Mouse (Mus musculus): ENCODE measurements around the gene Olfr1100. TPM values are rescaled to one million over a fixed set of nuclear protein-coding genes. Genes with fewer than 3 reads are reported as not detected.

Gene Olfr1100
- not detected in 2 replicates for polyA plus RNA-seq (2012; rRNA removed)

DNA sequence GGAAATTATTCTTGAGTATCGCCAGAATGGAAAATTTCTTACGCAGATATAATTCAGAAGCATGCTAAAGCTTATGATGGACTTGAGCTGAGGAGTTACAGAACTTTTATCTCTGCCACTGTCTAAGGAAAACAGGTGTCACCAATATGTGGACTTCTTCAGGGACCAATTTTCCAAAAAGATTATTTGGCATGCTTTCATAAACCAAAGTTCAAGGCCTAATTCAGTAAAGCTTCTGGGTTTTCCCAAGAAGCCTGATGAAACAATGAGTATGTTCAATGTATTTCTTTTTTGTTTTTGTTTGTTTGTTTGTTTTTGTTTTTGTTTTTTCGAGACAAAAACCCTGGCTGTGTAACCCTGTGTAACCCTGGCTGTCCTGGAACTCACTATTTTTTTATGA, at the start of gene Olfr1100:
Gene Olfr1100, minus strand, starts transcription at position 101 of the 400 bp plus-strand sequence.
- no peak within 1 kb of the TSS for H3K4me3 ChIP-seq (replicated peaks; ENCODE audit: extremely low read depth, low read depth, low read length)
- TF ChIP-seq CTCF (IDR thresholded peaks at IDR 0.05; ENCODE audit: insufficient read depth, low read length) (no peak), POLR2A (IDR thresholded peaks at IDR 0.05; ENCODE audit: borderline replicate concordance, extremely low read depth, low read depth, low read length) (no peak)
- no peak for DNase-seq
- WGBS = 63% methylated on average over 3 of the region's 3 CpGs
- H3K4me1 ChIP-seq (ENCODE audit: control insufficient read depth, insufficient read depth, low read length) = no peaks in the 10 kb centered on the region

DNA sequence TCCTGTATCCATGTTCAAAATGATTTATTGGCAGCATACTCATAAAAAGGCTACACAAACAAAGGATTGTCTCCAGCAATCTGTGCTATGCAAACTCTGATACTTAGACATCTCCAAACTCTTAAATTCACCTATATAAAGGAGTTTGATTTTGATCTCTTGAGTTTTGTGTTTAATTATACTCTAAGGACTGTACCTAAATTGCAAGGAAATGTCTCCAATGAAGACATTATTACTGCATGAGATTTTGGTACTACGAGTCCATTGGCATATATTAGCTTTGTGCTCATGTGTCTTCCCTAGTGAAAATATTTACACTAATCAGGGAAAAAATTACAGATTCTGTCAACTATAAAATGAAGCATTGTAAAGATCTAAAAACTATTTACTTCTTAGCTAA, 47.2 kb upstream of the Olfr1100 start, which contains the start of gene Olfr1104:
Gene Olfr1104, minus strand, starts transcription at position 101 of the 400 bp plus-strand sequence.
- Histone ChIP-seq H3K4me3 (replicated peaks; ENCODE audit: extremely low read depth, low read depth, low read length) (no peak within 1 kb of the TSS), H3K4me1 (ENCODE audit: control insufficient read depth, insufficient read depth, low read length) (no peaks in the 10 kb centered on the region)
- WGBS = 73% methylated on average over 1 of the region's 1 CpGs
- TF ChIP-seq POLR2A (IDR thresholded peaks at IDR 0.05; ENCODE audit: borderline replicate concordance, extremely low read depth, low read depth, low read length) = no peak
- TF ChIP-seq CTCF (IDR thresholded peaks at IDR 0.05; ENCODE audit: insufficient read depth, low read length) = no peak
- no peak for DNase-seq

GRCm38 (mm10) chr2:86998098-86998497, 18.3 kb upstream of the Olfr1100 start, which contains the start of gene Olfr1102:
Gene Olfr1102, plus strand, starts transcription at chr2:86998398.
- no peak for DNase-seq
- no peak for TF ChIP-seq CTCF (IDR thresholded peaks at IDR 0.05; ENCODE audit: insufficient read depth, low read length)
- TF ChIP-seq POLR2A (IDR thresholded peaks at IDR 0.05; ENCODE audit: borderline replicate concordance, extremely low read depth, low read depth, low read length) = no peak
- no peak within 1 kb of the TSS for H3K4me3 ChIP-seq (replicated peaks; ENCODE audit: extremely low read depth, low read depth, low read length)
- H3K4me1 ChIP-seq (ENCODE audit: control insufficient read depth, insufficient read depth, low read length) = no peaks in the 10 kb centered on the region

DNA sequence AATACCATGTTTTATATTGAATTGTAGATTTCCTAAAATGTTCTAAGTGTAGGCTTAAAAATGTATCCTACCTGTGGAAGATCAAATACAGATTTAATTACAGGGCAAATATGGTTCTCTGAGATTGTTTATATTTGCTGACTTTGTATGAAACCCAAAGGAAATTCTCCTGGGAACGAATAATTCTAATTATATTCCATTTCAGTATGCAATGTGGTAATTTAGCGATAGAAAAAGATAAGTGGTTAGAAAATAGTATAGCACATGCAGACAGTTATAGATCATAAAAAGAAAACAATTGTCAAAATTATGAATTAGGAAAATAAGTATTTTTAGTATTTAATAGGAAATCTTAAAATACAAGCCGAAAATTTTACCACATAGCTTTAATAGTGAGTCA, 11.4 kb upstream of the Olfr1100 start, which contains the start of gene Olfr1101:
Gene Olfr1101, minus strand, starts transcription at position 101 of the 400 bp plus-strand sequence.
- TF ChIP-seq CTCF (IDR thresholded peaks at IDR 0.05; ENCODE audit: insufficient read depth, low read length) (no peak), POLR2A (IDR thresholded peaks at IDR 0.05; ENCODE audit: borderline replicate concordance, extremely low read depth, low read depth, low read length) (no peak)
- 57% methylated on average over 3 of the region's 3 CpGs for WGBS

GRCm38 (mm10) chr2:86960593-86960992, 19.2 kb downstream of the Olfr1100 start, which contains the start of gene Olfr1099:
Gene Olfr1099, minus strand, starts transcription at chr2:86960693.
- 66% methylated on average over 1 of the region's 1 CpGs for WGBS
- no peak within 1 kb of the TSS for H3K4me3 ChIP-seq (replicated peaks; ENCODE audit: extremely low read depth, low read depth, low read length)

More for the DNA sequence above, 11.4 kb upstream of the Olfr1100 start, which contains the start of gene Olfr1101:
- H3K4me3 ChIP-seq (replicated peaks; ENCODE audit: extremely low read depth, low read depth, low read length) = no peak within 1 kb of the TSS
- H3K4me1 ChIP-seq (ENCODE audit: control insufficient read depth, insufficient read depth, low read length) = no peaks in the 10 kb centered on the region
- DNase-seq = no peak

DNA sequence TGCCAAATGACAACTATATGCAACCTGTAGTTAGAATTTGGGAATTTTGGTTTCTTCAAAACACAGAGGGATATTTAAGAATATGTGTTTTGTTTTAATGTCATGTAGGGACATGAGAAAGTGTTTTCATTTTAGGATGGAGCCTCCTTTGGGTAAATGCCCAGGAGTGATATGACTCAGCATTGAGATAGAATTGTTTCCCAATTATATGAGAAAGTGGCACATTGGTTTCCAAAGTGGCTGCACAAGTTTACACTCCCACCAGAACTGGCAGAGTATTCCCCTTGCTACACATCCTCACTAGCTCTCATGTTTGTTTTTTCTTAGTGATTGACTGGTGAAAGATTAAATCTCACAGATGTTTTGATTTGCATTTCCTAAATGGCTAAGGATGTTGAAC, 53.2 kb downstream of the Olfr1100 start:
- Histone ChIP-seq H3K4me1 (ENCODE audit: control insufficient read depth, insufficient read depth, low read length) (no peaks in the 10 kb centered on the region), H3K4me3 (replicated peaks; ENCODE audit: extremely low read depth, low read depth, low read length) (no peak overlapping the region)
- TF ChIP-seq CTCF (IDR thresholded peaks at IDR 0.05; ENCODE audit: insufficient read depth, low read length) (no peak), POLR2A (IDR thresholded peaks at IDR 0.05; ENCODE audit: borderline replicate concordance, extremely low read depth, low read depth, low read length) (no peak)
- no peak for DNase-seq

More at GRCm38 (mm10) chr2:86960593-86960992, 19.2 kb downstream of the Olfr1100 start, which contains the start of gene Olfr1099:
- DNase-seq = no peak
- H3K4me1 ChIP-seq (ENCODE audit: control insufficient read depth, insufficient read depth, low read length) = no peaks in the 10 kb centered on the region
- TF ChIP-seq POLR2A (IDR thresholded peaks at IDR 0.05; ENCODE audit: borderline replicate concordance, extremely low read depth, low read depth, low read length) (no peak), CTCF (IDR thresholded peaks at IDR 0.05; ENCODE audit: insufficient read depth, low read length) (no peak)

Other genes with a start within 250 kb of the Olfr1100 start
- gene Olfr1089, start 246.3 kb downstream of the Olfr1100 start, polyA plus RNA-seq (2012; rRNA removed) = not detected in 2 replicates
- gene Olfr1090, start 221.0 kb downstream of the Olfr1100 start, polyA plus RNA-seq (2012; rRNA removed) = not detected in 2 replicates
- not detected in 2 replicates for gene Olfr1093, start 197.5 kb downstream of the Olfr1100 start, polyA plus RNA-seq (2012; rRNA removed)
- not detected in 2 replicates for gene Olfr141, start 169.9 kb downstream of the Olfr1100 start, polyA plus RNA-seq (2012; rRNA removed)
- gene Olfr1094, start 155.3 kb downstream of the Olfr1100 start, polyA plus RNA-seq (2012; rRNA removed) = not detected in 2 replicates
- not detected in 2 replicates for gene Olfr1095, start 128.3 kb downstream of the Olfr1100 start, polyA plus RNA-seq (2012; rRNA removed)
- not detected in 2 replicates for gene Gm13723, start 105.2 kb downstream of the Olfr1100 start, polyA plus RNA-seq (2012; rRNA removed)
- not detected in 2 replicates for gene Olfr1097, start 87.7 kb downstream of the Olfr1100 start, polyA plus RNA-seq (2012; rRNA removed)
- gene Olfr1098, start 55.4 kb downstream of the Olfr1100 start, polyA plus RNA-seq (2012; rRNA removed) = not detected in 2 replicates
- gene Olfr1099, start 19.3 kb downstream of the Olfr1100 start, polyA plus RNA-seq (2012; rRNA removed) = not detected in 2 replicates
- gene Olfr1101, start 11.3 kb upstream of the Olfr1100 start, polyA plus RNA-seq (2012; rRNA removed) = not detected in 2 replicates
- not detected in 2 replicates for gene Olfr1102, start 18.4 kb upstream of the Olfr1100 start, polyA plus RNA-seq (2012; rRNA removed)
- gene Olfr1104, start 47.1 kb upstream of the Olfr1100 start, polyA plus RNA-seq (2012; rRNA removed) = not detected in 2 replicates
- not detected in 2 replicates for gene Olfr1105, start 56.6 kb upstream of the Olfr1100 start, polyA plus RNA-seq (2012; rRNA removed)
- gene Olfr1106, start 72.3 kb upstream of the Olfr1100 start, polyA plus RNA-seq (2012; rRNA removed) = not detected in 2 replicates
- not detected in 2 replicates for gene Olfr1107, start 95.9 kb upstream of the Olfr1100 start, polyA plus RNA-seq (2012; rRNA removed)
- not detected in 2 replicates for gene Olfr1109, start 116.1 kb upstream of the Olfr1100 start, polyA plus RNA-seq (2012; rRNA removed)
- not detected in 2 replicates for gene Olfr259, start 134.6 kb upstream of the Olfr1100 start, polyA plus RNA-seq (2012; rRNA removed)
- not detected in 2 replicates for gene Olfr1110, start 160.3 kb upstream of the Olfr1100 start, polyA plus RNA-seq (2012; rRNA removed)
- gene Olfr1111, start 172.7 kb upstream of the Olfr1100 start, polyA plus RNA-seq (2012; rRNA removed) = not detected in 2 replicates
- gene Olfr1112, start 207.8 kb upstream of the Olfr1100 start, polyA plus RNA-seq (2012; rRNA removed) = not detected in 2 replicates
- gene Olfr1113, start 229.0 kb upstream of the Olfr1100 start, polyA plus RNA-seq (2012; rRNA removed) = not detected in 2 replicates